Mouse (Mus musculus) heart, adult 2 months (tissue): ENCODE results near the gene Ppp1r36.

ENCODE experiments used
- CTCF ChIP-seq: fragments of 200-600 bp; IDR thresholded peaks from 2 replicates; pipeline ENCODE4 v1.8.1; 2022; ENCODE audit warnings: antibody characterized with exemption, mild to moderate bottlenecking, moderate library complexity
- EP300 ChIP-seq: fragments of 200-500 bp; IDR thresholded peaks from 2 replicates; pipeline ENCODE4 v1.6.1; 2011; ENCODE audit warnings: low read depth, low read length, control low read depth; ENCODE audit not compliant: insufficient read depth
- POLR2A ChIP-seq: fragments of 200-500 bp; IDR thresholded peaks from 2 replicates; pipeline ENCODE4 v1.6.1; 2011; ENCODE audit warnings: mild to moderate bottlenecking, low read depth, low read length, control low read depth; ENCODE audit not compliant: insufficient read depth

GRCm38 (mm10) chr12:76452203-76452602 is 34.9 kb downstream of the Ppp1r36 start:
- TF ChIP-seq CTCF (no peak), EP300 (no peak), POLR2A (no peak)
